Mouse (Mus musculus) frontal cortex, postnatal 36 days (tissue): ENCODE measurements around the gene Prss29.

Experiments used
- DNase-seq, 2 experiments: peaks; one replicate each; pipeline ENCODE4 v3.0.0; 2022; ENCODE audit warnings: low spot score in 2 of 2

Gene Prss29

GRCm38 (mm10) chr17:25345462-25345861 is 27.0 kb downstream of the Prss29 start, which contains the start of gene Tpsab1:
Gene Tpsab1, minus strand, starts transcription at chr17:25345562.
- no peak for DNase-seq

DNA sequence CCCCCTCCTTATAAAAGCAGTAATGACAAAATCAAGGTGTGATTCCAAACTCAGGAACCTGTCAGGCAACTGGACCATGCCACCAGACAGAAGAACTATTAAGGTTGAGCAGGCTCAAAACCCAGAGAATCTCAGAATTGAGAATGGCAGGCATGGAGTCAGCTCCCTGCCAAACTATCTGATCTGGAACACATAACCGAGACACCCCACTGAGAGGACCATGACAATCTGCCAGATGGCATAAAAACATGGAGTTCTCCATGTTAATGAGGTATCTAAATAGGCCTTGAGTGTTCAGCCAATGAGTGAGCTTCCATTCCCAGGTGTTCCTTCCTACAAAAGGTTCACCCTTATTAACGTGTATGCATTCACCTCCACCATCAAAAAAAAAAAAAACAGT is 42.8 kb downstream of the Prss29 start:
- DNase-seq, result no peak

- peak; percentile 52 to 54 for DNase-seq
These were observed 45.3 kb downstream of the Prss29 start for GRCm38 (mm10) chr17:25363726-25364125.

GRCm38 (mm10) chr17:25366005-25366404 is 47.6 kb downstream of the Prss29 start, which contains the start of gene Tpsb2:
Gene Tpsb2, plus strand, starts transcription at chr17:25366305.
- no peak for DNase-seq

DNA sequence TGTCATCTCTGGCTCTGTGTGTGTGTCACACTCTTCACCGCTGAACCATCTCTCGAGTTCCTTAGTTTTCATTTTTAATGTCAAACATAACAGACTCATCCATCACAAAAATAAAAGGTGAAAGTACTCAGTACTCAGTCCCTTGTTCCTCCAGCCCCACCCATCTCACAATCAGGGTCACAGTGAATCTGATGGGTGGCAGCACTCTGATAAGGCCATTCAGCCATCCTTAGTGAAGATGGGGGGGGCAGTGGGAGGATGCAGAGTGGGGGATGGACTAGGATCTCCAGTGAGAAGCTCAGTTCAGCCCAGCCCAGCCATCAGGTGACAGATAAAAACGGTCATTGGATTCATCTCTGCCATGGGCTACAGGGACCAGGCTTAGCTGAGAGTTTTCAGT is 50.5 kb downstream of the Prss29 start, which contains the start of gene Tpsg1:
Gene Tpsg1, plus strand, starts transcription at position 301 of the 400 bp plus-strand sequence.
- DNase-seq, result no peak
